Mouse (Mus musculus): ENCODE data around the gene Clmn. TPM values are rescaled to one million over a fixed set of nuclear protein-coding genes. Genes with fewer than 3 reads are reported as not detected.
"Not testable (repeated sequence)": the region's sequence is repeated elsewhere in the genome, so short reads cannot be mapped to it uniquely, and the experiment has no call there.

The Clmn gene
- polyA plus RNA-seq, 1 experiment from 2014 or later = 0.63 TPM

GRCm38 (mm10) chr12:104740841-104741787 lies 123.8 kb downstream of the Clmn start:
- ATAC-seq (ENCODE audit: low read depth) = no peak
- Histone ChIP-seq H3K9ac (ENCODE audit: low read depth, low read length) (no peak overlapping the region), H3K36me3 (ENCODE audit: control insufficient read depth, insufficient read depth) (no peaks in the 10 kb centered on the region; the same call in 1 of the 2 replicates), H3K27me3 (ENCODE audit: control insufficient read depth, insufficient read depth, low read depth, low read length) (no peaks in the 10 kb centered on the region), H3K4me1 (ENCODE audit: control insufficient read depth, low read depth, low read length) (peaks cover 2% of the 10 kb centered on the region; the same call in 1 of the 2 replicates), H3K4me2 (ENCODE audit: low read depth, low read length) (no peak overlapping the region), H3K27ac (ENCODE audit: low read length) (no peak overlapping the region), H3K9me3 (replicated peaks; ENCODE audit: control insufficient read depth, low read length) (no peaks in the 10 kb centered on the region), H3K4me3 (ENCODE audit: low read depth, low read length) (no peak overlapping the region)
- 61% methylated on average over 12 of the region's 12 CpGs for WGBS (ENCODE audit: insufficient replicate concordance)

- H3K27ac ChIP-seq (ENCODE audit: low read length) = no peak overlapping the region
- no peaks in the 10 kb centered on the region for H3K27me3 ChIP-seq (ENCODE audit: control insufficient read depth, insufficient read depth, low read depth, low read length)
- H3K9me3 ChIP-seq (replicated peaks; ENCODE audit: control insufficient read depth, low read length) = no peaks in the 10 kb centered on the region
- no peak overlapping the region for H3K4me3 ChIP-seq (ENCODE audit: low read depth, low read length)
- H3K4me2 ChIP-seq (ENCODE audit: low read depth, low read length) = no peak overlapping the region
- ATAC-seq (ENCODE audit: low read depth) = no peak
- no peaks in the 10 kb centered on the region; the same call in 1 of the 2 replicates for H3K36me3 ChIP-seq (ENCODE audit: control insufficient read depth, insufficient read depth)
- no peak overlapping the region for H3K9ac ChIP-seq (ENCODE audit: low read depth, low read length)
- peaks cover 2% of the 10 kb centered on the region; the same call in 1 of the 2 replicates for H3K4me1 ChIP-seq (ENCODE audit: control insufficient read depth, low read depth, low read length)
- WGBS (ENCODE audit: insufficient replicate concordance) = 66% methylated on average over 3 of the region's 3 CpGs
These were observed 125.9 kb downstream of the Clmn start for GRCm38 (mm10) chr12:104738931-104739330.

GRCm38 (mm10) chr12:104738446-104738845 lies 126.4 kb downstream of the Clmn start:
- no peaks in the 10 kb centered on the region; the same call in 1 of the 2 replicates for H3K36me3 ChIP-seq (ENCODE audit: control insufficient read depth, insufficient read depth)
- H3K27me3 ChIP-seq (ENCODE audit: control insufficient read depth, insufficient read depth, low read depth, low read length) = no peaks in the 10 kb centered on the region
- no peak for ATAC-seq (ENCODE audit: low read depth)
- H3K9me3 ChIP-seq (replicated peaks; ENCODE audit: control insufficient read depth, low read length) = no peaks in the 10 kb centered on the region
- no peak overlapping the region for H3K9ac ChIP-seq (ENCODE audit: low read depth, low read length)
- H3K27ac ChIP-seq (ENCODE audit: low read length) = no peak overlapping the region
- H3K4me3 ChIP-seq (ENCODE audit: low read depth, low read length) = no peak overlapping the region
- H3K4me2 ChIP-seq (ENCODE audit: low read depth, low read length) = no peak overlapping the region
- 75% methylated on average over 9 of the region's 9 CpGs for WGBS (ENCODE audit: insufficient replicate concordance)
- peaks cover 2% of the 10 kb centered on the region; the same call in 1 of the 2 replicates for H3K4me1 ChIP-seq (ENCODE audit: control insufficient read depth, low read depth, low read length)

GRCm38 (mm10) chr12:104737666-104738065 lies 127.2 kb downstream of the Clmn start:
- Histone ChIP-seq H3K27me3 (ENCODE audit: control insufficient read depth, insufficient read depth, low read depth, low read length) (no peaks in the 10 kb centered on the region), H3K9ac (ENCODE audit: low read depth, low read length) (no peak overlapping the region), H3K4me1 (ENCODE audit: control insufficient read depth, low read depth, low read length) (peaks cover 2% of the 10 kb centered on the region; the same call in 1 of the 2 replicates), H3K9me3 (replicated peaks; ENCODE audit: control insufficient read depth, low read length) (no peaks in the 10 kb centered on the region), H3K4me3 (ENCODE audit: low read depth, low read length) (no peak overlapping the region), H3K36me3 (ENCODE audit: control insufficient read depth, insufficient read depth) (peaks cover 1% of the 10 kb centered on the region), H3K27ac (ENCODE audit: low read length) (no peak overlapping the region), H3K4me2 (ENCODE audit: low read depth, low read length) (no peak overlapping the region)
- 86% methylated on average over 10 of the region's 10 CpGs for WGBS (ENCODE audit: insufficient replicate concordance)
- ATAC-seq (ENCODE audit: low read depth) = no peak

GRCm38 (mm10) chr12:104735993-104736395 lies 128.9 kb downstream of the Clmn start:
- no peaks in the 10 kb centered on the region for H3K27me3 ChIP-seq (ENCODE audit: control insufficient read depth, insufficient read depth, low read depth, low read length)
- peaks cover 5% of the 10 kb centered on the region for H3K36me3 ChIP-seq (ENCODE audit: control insufficient read depth, insufficient read depth)
- no peaks in the 10 kb centered on the region for H3K9me3 ChIP-seq (replicated peaks; ENCODE audit: control insufficient read depth, low read length)
- no peak for ATAC-seq (ENCODE audit: low read depth)
- H3K4me3 ChIP-seq (ENCODE audit: low read depth, low read length) = no peak overlapping the region
- no peak overlapping the region for H3K27ac ChIP-seq (ENCODE audit: low read length)
- no peaks in the 10 kb centered on the region; the same call in 1 of the 2 replicates for H3K4me1 ChIP-seq (ENCODE audit: control insufficient read depth, low read depth, low read length)
- no peak overlapping the region for H3K9ac ChIP-seq (ENCODE audit: low read depth, low read length)
- 68% methylated on average over 3 of the region's 3 CpGs for WGBS (ENCODE audit: insufficient replicate concordance)
- H3K4me2 ChIP-seq (ENCODE audit: low read depth, low read length) = no peak overlapping the region

- H3K9ac ChIP-seq (ENCODE audit: low read depth, low read length) = no peak overlapping the region
- no peaks in the 10 kb centered on the region for H3K9me3 ChIP-seq (replicated peaks; ENCODE audit: control insufficient read depth, low read length)
- H3K4me3 ChIP-seq (ENCODE audit: low read depth, low read length) = no peak overlapping the region
- no peak overlapping the region for H3K4me2 ChIP-seq (ENCODE audit: low read depth, low read length)
- H3K36me3 ChIP-seq (ENCODE audit: control insufficient read depth, insufficient read depth) = peaks cover 12% of the 10 kb centered on the region
- ATAC-seq (ENCODE audit: low read depth) = no peak
- no peaks in the 10 kb centered on the region for H3K27me3 ChIP-seq (ENCODE audit: control insufficient read depth, insufficient read depth, low read depth, low read length)
- no peaks in the 10 kb centered on the region for H3K4me1 ChIP-seq (ENCODE audit: control insufficient read depth, low read depth, low read length)
- H3K27ac ChIP-seq (ENCODE audit: low read length) = no peak overlapping the region
These were observed 131.7 kb downstream of the Clmn start for GRCm38 (mm10) chr12:104733165-104733564.

- no peak for ATAC-seq (ENCODE audit: low read depth)
- peaks cover 16% of the 10 kb centered on the region for H3K36me3 ChIP-seq (ENCODE audit: control insufficient read depth, insufficient read depth)
- 78% methylated on average over 3 of the region's 3 CpGs for WGBS (ENCODE audit: insufficient replicate concordance)
- H3K4me3 ChIP-seq (ENCODE audit: low read depth, low read length) = no peak overlapping the region
- H3K9ac ChIP-seq (ENCODE audit: low read depth, low read length) = no peak overlapping the region
- no peak overlapping the region for H3K4me2 ChIP-seq (ENCODE audit: low read depth, low read length)
- H3K27ac ChIP-seq (ENCODE audit: low read length) = no peak overlapping the region
- H3K4me1 ChIP-seq (ENCODE audit: control insufficient read depth, low read depth, low read length) = no peaks in the 10 kb centered on the region
- H3K27me3 ChIP-seq (ENCODE audit: control insufficient read depth, insufficient read depth, low read depth, low read length) = no peaks in the 10 kb centered on the region
- H3K9me3 ChIP-seq (replicated peaks; ENCODE audit: control insufficient read depth, low read length) = no peaks in the 10 kb centered on the region
These were observed 133.1 kb downstream of the Clmn start for GRCm38 (mm10) chr12:104731782-104732181.

- not testable (repeated sequence) for ATAC-seq (ENCODE audit: low read depth); H3K27ac ChIP-seq (ENCODE audit: low read length); H3K27me3 ChIP-seq (ENCODE audit: control insufficient read depth, insufficient read depth, low read depth, low read length); H3K4me1 ChIP-seq (ENCODE audit: control insufficient read depth, low read depth, low read length); H3K4me3 ChIP-seq (ENCODE audit: low read depth, low read length); H3K4me2 ChIP-seq (ENCODE audit: low read depth, low read length); H3K9ac ChIP-seq (ENCODE audit: low read depth, low read length); H3K9me3 ChIP-seq (replicated peaks; ENCODE audit: control insufficient read depth, low read length)
- peaks cover 26% of the 10 kb centered on the region for H3K36me3 ChIP-seq (ENCODE audit: control insufficient read depth, insufficient read depth)
- 76% methylated on average over 2 of the region's 2 CpGs for whole genome bisulfite sequencing (ENCODE audit: insufficient replicate concordance)
These were observed 138.4 kb downstream of the Clmn start for GRCm38 (mm10) chr12:104726436-104726835.

GRCm38 (mm10) chr12:104722056-104722455 lies 142.8 kb downstream of the Clmn start:
- peaks cover 18% of the 10 kb centered on the region for H3K36me3 ChIP-seq (ENCODE audit: control insufficient read depth, insufficient read depth)
- H3K27me3 ChIP-seq (ENCODE audit: control insufficient read depth, insufficient read depth, low read depth, low read length) = no peaks in the 10 kb centered on the region
- WGBS (ENCODE audit: insufficient replicate concordance) = 83% methylated on average over 10 of the region's 10 CpGs

More at GRCm38 (mm10) chr12:104722056-104722455, 142.8 kb downstream of the Clmn start:
- H3K4me1 ChIP-seq (ENCODE audit: control insufficient read depth, low read depth, low read length) = no peaks in the 10 kb centered on the region
- no peak overlapping the region for H3K4me2 ChIP-seq (ENCODE audit: low read depth, low read length)
- no peak for ATAC-seq (ENCODE audit: low read depth)
- H3K9ac ChIP-seq (ENCODE audit: low read depth, low read length) = no peak overlapping the region
- no peaks in the 10 kb centered on the region for H3K9me3 ChIP-seq (replicated peaks; ENCODE audit: control insufficient read depth, low read length)
- no peak overlapping the region for H3K27ac ChIP-seq (ENCODE audit: low read length)
- no peak overlapping the region for H3K4me3 ChIP-seq (ENCODE audit: low read depth, low read length)
